Mouse (Mus musculus) liver, embryonic 14.5 days (tissue): ENCODE results near the gene Uba1.

Experiments used
- CTCF ChIP-seq: IDR thresholded peaks from 2 replicates; pipeline ENCODE4 v1.5.1; 2016; ENCODE audit warnings: antibody characterized with exemption, low read depth, control low read depth
- EP300 ChIP-seq: IDR thresholded peaks from 2 replicates; pipeline ENCODE4 v1.6.1; 2016; ENCODE audit warnings: antibody characterized with exemption, low read depth

DNA sequence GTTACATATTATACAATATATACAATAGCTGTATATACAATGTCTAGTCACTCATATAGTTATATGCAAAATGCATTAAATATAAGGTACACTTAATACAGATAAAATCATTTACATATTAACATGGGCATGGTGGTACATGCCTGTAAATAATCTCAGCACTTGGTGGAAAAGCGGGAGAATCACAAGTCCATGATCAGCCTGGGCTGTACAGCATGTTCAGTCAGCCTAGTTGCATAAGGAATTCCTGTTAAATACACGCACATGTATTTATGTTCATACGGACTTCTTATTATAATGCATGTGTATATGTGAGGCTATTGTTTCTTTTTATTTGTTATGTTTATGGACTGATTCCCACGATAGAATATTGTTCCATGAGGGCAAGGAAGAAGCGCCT is 533 bp upstream of the Uba1 start:
- TF ChIP-seq CTCF (no peak), EP300 (no peak)
